ENCODE assay signal across 8 mouse cellular contexts in genomic region chr9:20975431-20976215, GRCm38 (mm10). TPM values are rescaled to one million over a fixed set of nuclear protein-coding genes. Genes with fewer than 3 reads are reported as not detected.
DNase-seq lines count a peak whose midpoint lies in the region; ATAC-seq and TF ChIP-seq lines count a peak whose summit lies in the region.

No protein-coding gene starts in this region.

- H3K27me3 ChIP-seq in forebrain, embryonic 13.5 days, result peaks cover 5% of the 10 kb centered on the region; the same call in 1 of the 2 replicates
- no peaks in the 10 kb centered on the region for H3K27me3 ChIP-seq in hindbrain, embryonic 15.5 days
- H3K27me3 ChIP-seq in liver, postnatal 0 days (ENCODE audit: insufficient read depth, low read length), result 0 out of 2 replicates have a peak, but pooled peaks cover 6% of the 10 kb centered on the region
- peaks cover 6% of the 10 kb centered on the region; the same call in 1 of the 2 replicates for H3K27me3 ChIP-seq in neural tube, embryonic 13.5 days

- peak overlapping the region; percentile 97 for H3K4me2 ChIP-seq in forebrain, embryonic 13.5 days
- H3K4me2 ChIP-seq in hindbrain, embryonic 15.5 days, result peak overlapping the region; percentile 98
- H3K4me2 ChIP-seq in liver, postnatal 0 days (ENCODE audit: low read depth, low read length), result peak overlapping the region; percentile 97
- H3K4me2 ChIP-seq in neural tube, embryonic 13.5 days, result peak overlapping the region; percentile 97

- peak in 1 of 2 experiments; percentile 38 for DNase-seq in left cerebral cortex, adult 2 months (ENCODE audit: extremely low spot score in 1 of 2, low spot score in 2 of 2)
- no peak for DNase-seq in left cerebral cortex, adult 11 months (ENCODE audit: low spot score)
- DNase-seq in ZHBTc4 (ENCODE audit: low read depth, low spot score), result peak; percentile 73
- peak; percentile 41 for DNase-seq in liver, postnatal 0 days
- no peak for DNase-seq in spleen, postnatal 36 days (ENCODE audit: low spot score in 2 of 2)

- ATAC-seq in forebrain, embryonic 13.5 days, result peak; percentile 28
- peak; percentile 17; the same call in 1 of the 2 replicates for ATAC-seq in hindbrain, embryonic 15.5 days (ENCODE audit: low FRiP score, low read depth)
- no peak for ATAC-seq in liver, postnatal 0 days
- peak; percentile 45 for ATAC-seq in neural tube, embryonic 13.5 days (ENCODE audit: low read depth)

- intact Hi-C loops in left cerebral cortex, adult 2 months (cut with DNase I), result no loop called here

- no peaks in the 10 kb centered on the region for H3K36me3 ChIP-seq in forebrain, embryonic 13.5 days (ENCODE audit: poor library complexity, severe bottlenecking)
- no peaks in the 10 kb centered on the region for H3K36me3 ChIP-seq in hindbrain, embryonic 15.5 days
- H3K36me3 ChIP-seq in liver, postnatal 0 days (replicated peaks; ENCODE audit: insufficient read depth, low read length), result no peaks in the 10 kb centered on the region
- no peaks in the 10 kb centered on the region for H3K36me3 ChIP-seq in neural tube, embryonic 13.5 days

- WGBS in forebrain, embryonic 13.5 days, result under 1% methylated on average over 45 of the region's 45 CpGs
- under 1% methylated on average over 45 of the region's 45 CpGs for WGBS in hindbrain, embryonic 15.5 days
- WGBS in liver, postnatal 0 days (ENCODE audit: insufficient replicate concordance), result 3% methylated on average over 45 of the region's 45 CpGs
- under 1% methylated on average over 44 of the region's 45 CpGs for WGBS in neural tube, embryonic 13.5 days

- TF ChIP-seq CTCF in left cerebral cortex, adult 2 months (IDR thresholded peaks at IDR 0.05), result no peak
- no peak for TF ChIP-seq CTCF in liver, postnatal 0 days (IDR thresholded peaks at IDR 0.05; ENCODE audit: low read depth)

- H3K4me1 ChIP-seq in forebrain, embryonic 13.5 days, result peaks cover 26% of the 10 kb centered on the region
- H3K4me1 ChIP-seq in hindbrain, embryonic 15.5 days (replicated peaks), result peaks cover 34% of the 10 kb centered on the region
- H3K4me1 ChIP-seq in liver, postnatal 0 days (ENCODE audit: insufficient read depth), result peaks cover 22% of the 10 kb centered on the region
- H3K4me1 ChIP-seq in neural tube, embryonic 13.5 days (replicated peaks), result peaks cover 46% of the 10 kb centered on the region

- TF ChIP-seq EP300 in liver, postnatal 0 days (IDR thresholded peaks at IDR 0.05; ENCODE audit: low read depth), result no peak

- H3K9ac ChIP-seq in forebrain, embryonic 13.5 days, result peak overlapping the region; percentile 75
- H3K9ac ChIP-seq in hindbrain, embryonic 15.5 days, result peak overlapping the region; percentile 68
- peak overlapping the region; percentile 69 for H3K9ac ChIP-seq in liver, postnatal 0 days (replicated peaks)
- H3K9ac ChIP-seq in neural tube, embryonic 13.5 days, result peak overlapping the region; percentile 88

- no peaks in the 10 kb centered on the region for H3K9me3 ChIP-seq in forebrain, embryonic 13.5 days (replicated peaks)
- H3K9me3 ChIP-seq in hindbrain, embryonic 15.5 days, result no peaks in the 10 kb centered on the region
- H3K9me3 ChIP-seq in liver, postnatal 0 days (ENCODE audit: low read length), result no peaks in the 10 kb centered on the region
- H3K9me3 ChIP-seq in neural tube, embryonic 13.5 days, result no peaks in the 10 kb centered on the region

- peak overlapping the region; percentile 83 for H3K4me3 ChIP-seq in left cerebral cortex, adult 2 months
- H3K4me3 ChIP-seq in forebrain, embryonic 13.5 days, result peak overlapping the region; percentile 74
- H3K4me3 ChIP-seq in hindbrain, embryonic 15.5 days, result peak overlapping the region; percentile 75
- H3K4me3 ChIP-seq in liver, postnatal 0 days (ENCODE audit: low read depth, low read length), result peak overlapping the region; percentile 69
- peak overlapping the region; percentile 76 for H3K4me3 ChIP-seq in neural tube, embryonic 13.5 days

- peak overlapping the region; percentile 24; the same call in 1 of the 2 replicates for H3K27ac ChIP-seq in left cerebral cortex, adult 2 months
- no peak overlapping the region for H3K27ac ChIP-seq in forebrain, embryonic 13.5 days
- no peak overlapping the region; the same call in 1 of the 2 replicates for H3K27ac ChIP-seq in hindbrain, embryonic 15.5 days (replicated peaks)
- peak overlapping the region; percentile 77; the same call in 1 of the 2 replicates for H3K27ac ChIP-seq in liver, postnatal 0 days (ENCODE audit: low read depth)
- H3K27ac ChIP-seq in neural tube, embryonic 13.5 days (replicated peaks), result peak overlapping the region; percentile 74

RNA-seq across cellular contexts. Expression of gene S1pr2, which starts 1.0 kb away (rescaled TPM):
- total RNA-seq in left cerebral cortex, adult 2 months (2021), result 1 to 10 TPM; 3.2 to 4.4 TPM
- 6.8 and 10.3 TPM in 2 replicates for polyA plus RNA-seq in forebrain, embryonic 13.5 days (2015; fragmentation: Nextera tagmentation; extraction: Ambion mirVana)
- polyA plus RNA-seq in hindbrain, embryonic 15.5 days (2015; fragmentation: Nextera tagmentation; extraction: Ambion mirVana), result 8.5 and 10.8 TPM in 2 replicates
- 2.4 and 3.1 TPM in 2 replicates for polyA plus RNA-seq in liver, postnatal 0 days (2015; fragmentation: Nextera tagmentation; extraction: Ambion mirVana)
- 9.9 and 10.1 TPM in 2 replicates for polyA plus RNA-seq in neural tube, embryonic 13.5 days (2015; fragmentation: Nextera tagmentation; extraction: Ambion mirVana)

RNA-seq across cellular contexts. Expression of gene Dnmt1, which starts 15.9 kb away (rescaled TPM):
- 10 to 100 TPM; 44.5 to 44.6 TPM for total RNA-seq in left cerebral cortex, adult 2 months (2021)
- polyA plus RNA-seq in forebrain, embryonic 13.5 days (2015; fragmentation: Nextera tagmentation; extraction: Ambion mirVana), result 92.4 and 103 TPM in 2 replicates
- 60.5 and 63.9 TPM in 2 replicates for polyA plus RNA-seq in hindbrain, embryonic 15.5 days (2015; fragmentation: Nextera tagmentation; extraction: Ambion mirVana)
- polyA plus RNA-seq in liver, postnatal 0 days (2015; fragmentation: Nextera tagmentation; extraction: Ambion mirVana), result 20.3 and 24.5 TPM in 2 replicates
- polyA plus RNA-seq in neural tube, embryonic 13.5 days (2015; fragmentation: Nextera tagmentation; extraction: Ambion mirVana), result 54.2 and 63.7 TPM in 2 replicates

RNA-seq across cellular contexts. Expression of gene Mrpl4, which starts 26.9 kb away (rescaled TPM):
- 10 to 100 TPM; 59.2 to 64.2 TPM for total RNA-seq in left cerebral cortex, adult 2 months (2021)
- 115 and 124 TPM in 2 replicates for polyA plus RNA-seq in forebrain, embryonic 13.5 days (2015; fragmentation: Nextera tagmentation; extraction: Ambion mirVana)
- polyA plus RNA-seq in hindbrain, embryonic 15.5 days (2015; fragmentation: Nextera tagmentation; extraction: Ambion mirVana), result 109 and 114 TPM in 2 replicates
- 54.6 and 55.0 TPM in 2 replicates for polyA plus RNA-seq in liver, postnatal 0 days (2015; fragmentation: Nextera tagmentation; extraction: Ambion mirVana)
- 105 and 110 TPM in 2 replicates for polyA plus RNA-seq in neural tube, embryonic 13.5 days (2015; fragmentation: Nextera tagmentation; extraction: Ambion mirVana)

RNA-seq across cellular contexts. Expression of gene Icam1, which starts 40.2 kb away (rescaled TPM):
- 1 to 10 TPM; 2.0 to 3.6 TPM for total RNA-seq in left cerebral cortex, adult 2 months (2021)
- polyA plus RNA-seq in forebrain, embryonic 13.5 days (2015; fragmentation: Nextera tagmentation; extraction: Ambion mirVana), result 2.4 and 2.8 TPM in 2 replicates
- 3.4 and 3.9 TPM in 2 replicates for polyA plus RNA-seq in hindbrain, embryonic 15.5 days (2015; fragmentation: Nextera tagmentation; extraction: Ambion mirVana)
- polyA plus RNA-seq in liver, postnatal 0 days (2015; fragmentation: Nextera tagmentation; extraction: Ambion mirVana), result 12.7 and 13.6 TPM in 2 replicates
- 3.9 and 4.8 TPM in 2 replicates for polyA plus RNA-seq in neural tube, embryonic 13.5 days (2015; fragmentation: Nextera tagmentation; extraction: Ambion mirVana)

RNA-seq across cellular contexts. Expression of gene Icam4, which starts 53.5 kb away (rescaled TPM):
- 1 to 10 TPM; 1.5 to 1.6 TPM for total RNA-seq in left cerebral cortex, adult 2 months (2021)
- 0.17 and 0.37 TPM in 2 replicates for polyA plus RNA-seq in forebrain, embryonic 13.5 days (2015; fragmentation: Nextera tagmentation; extraction: Ambion mirVana)
- polyA plus RNA-seq in hindbrain, embryonic 15.5 days (2015; fragmentation: Nextera tagmentation; extraction: Ambion mirVana), result not detected in 2 replicates
- 57.7 and 58.5 TPM in 2 replicates for polyA plus RNA-seq in liver, postnatal 0 days (2015; fragmentation: Nextera tagmentation; extraction: Ambion mirVana)
- 0.33 and 0.56 TPM in 2 replicates for polyA plus RNA-seq in neural tube, embryonic 13.5 days (2015; fragmentation: Nextera tagmentation; extraction: Ambion mirVana)

Comparison
In these comparisons a context has a peak if more than half of its experiments do, and no peak if none do; other contexts are left out.
1. DNase-seq: peak in ZHBTc4 (single experiment) and liver, postnatal 0 days (single experiment); none in left cerebral cortex, adult 11 months (single experiment) and spleen, postnatal 36 days (0 of 2).
2. H3K27ac ChIP-seq: peak in left cerebral cortex, adult 2 months (single experiment), liver, postnatal 0 days (single experiment) and neural tube, embryonic 13.5 days (single experiment); none in forebrain, embryonic 13.5 days (single experiment) and hindbrain, embryonic 15.5 days (single experiment).
3. Peak in every context shown above with its lines, with median percentiles within 50 percentile points of each other: H3K4me3 ChIP-seq, H3K4me2 ChIP-seq and H3K9ac ChIP-seq.